In genomic region chr3:95631304-95631703, GRCm38 (mm10) we compare ENCODE assay signal across 11 mouse cellular contexts.
"Had no signal": no experiment of that assay in that cellular context is flagged by ENCODE, and none has a peak within 500 bp of the region (broad histone marks: within the 10 kb centered on the region; RNA-seq: fewer than 3 reads in every experiment).

No protein-coding gene starts in this region.

- H3K27ac ChIP-seq: kidney, postnatal 0 days; limb, embryonic 10.5 days; midbrain, embryonic 13.5 days; stomach, embryonic 15.5 days had no signal

- H3K4me2 ChIP-seq: midbrain, embryonic 13.5 days; stomach, embryonic 15.5 days had no signal

- H3K4me3 ChIP-seq: limb, embryonic 10.5 days; midbrain, embryonic 13.5 days; stomach, embryonic 15.5 days had no signal

- DNase-seq: kidney, adult 8-10 months; kidney, postnatal 36 days; lung, adult 18-20 months; right cerebral cortex, postnatal 14 days; thymus, adult 2 months; thymus, postnatal 25 days had no signal

- H3K9me3 ChIP-seq: limb, embryonic 10.5 days; midbrain, embryonic 13.5 days; stomach, embryonic 15.5 days had no signal

- ATAC-seq: intestine, postnatal 0 days; midbrain, embryonic 13.5 days had no signal

- H3K27me3 ChIP-seq: midbrain, embryonic 13.5 days; stomach, embryonic 15.5 days had no signal

- H3K9ac ChIP-seq: midbrain, embryonic 13.5 days; stomach, embryonic 15.5 days had no signal
